Mouse (Mus musculus) ovary, postnatal 10 days (tissue): ENCODE results near the gene Zfp217.
"Not testable (repeated sequence)": the region's sequence is repeated elsewhere in the genome, so short reads cannot be mapped to it uniquely, and the experiment has no call there.

ENCODE experiments used
- DNase-seq: peaks from one replicate; pipeline ENCODE4 v3.0.0; 2022; ENCODE audit warnings: low spot score

Gene Zfp217

GRCm38 (mm10) chr2:170147661-170148153, at the start of gene Zfp217:
Gene Zfp217, minus strand, starts transcription at chr2:170148103.
- DNase-seq = no peak

GRCm38 (mm10) chr2:170195542-170196089, 47.7 kb upstream of the Zfp217 start:
- DNase-seq = no peak

GRCm38 (mm10) chr2:170194845-170195244, 46.9 kb upstream of the Zfp217 start:
- DNase-seq = no peak

- DNase-seq = no peak
These were observed 45.9 kb upstream of the Zfp217 start for GRCm38 (mm10) chr2:170193850-170194249.

GRCm38 (mm10) chr2:170193211-170193610, 45.3 kb upstream of the Zfp217 start:
- no peak for DNase-seq

- no peak for DNase-seq
These were observed 44.8 kb upstream of the Zfp217 start for GRCm38 (mm10) chr2:170192731-170193149.

GRCm38 (mm10) chr2:170188721-170189120, 40.8 kb upstream of the Zfp217 start:
- no peak for DNase-seq

- DNase-seq = no peak
These were observed 37.4 kb upstream of the Zfp217 start for GRCm38 (mm10) chr2:170185137-170185837.

GRCm38 (mm10) chr2:170184175-170184983, 36.5 kb upstream of the Zfp217 start:
- peak; percentile 26 for DNase-seq

- DNase-seq = peak; percentile 36
These were observed 35.9 kb upstream of the Zfp217 start for GRCm38 (mm10) chr2:170183851-170184174.

- no peak for DNase-seq
These were observed 34.0 kb upstream of the Zfp217 start for GRCm38 (mm10) chr2:170181862-170182261.

GRCm38 (mm10) chr2:170180769-170181168, 32.9 kb upstream of the Zfp217 start:
- not testable (repeated sequence) for DNase-seq

- DNase-seq = no peak
These were observed 31.4 kb upstream of the Zfp217 start for GRCm38 (mm10) chr2:170179317-170179716.

- DNase-seq = no peak
These were observed 29.4 kb upstream of the Zfp217 start for GRCm38 (mm10) chr2:170177323-170177722.

- no peak for DNase-seq
These were observed 28.5 kb upstream of the Zfp217 start for GRCm38 (mm10) chr2:170176284-170176926.

GRCm38 (mm10) chr2:170175661-170176150, 27.8 kb upstream of the Zfp217 start:
- no peak for DNase-seq

- DNase-seq = no peak
These were observed 27.3 kb upstream of the Zfp217 start for GRCm38 (mm10) chr2:170175190-170175589.

GRCm38 (mm10) chr2:170169062-170169461, 21.2 kb upstream of the Zfp217 start:
- no peak for DNase-seq

- no peak for DNase-seq
These were observed 17.7 kb upstream of the Zfp217 start for GRCm38 (mm10) chr2:170165649-170166048.

GRCm38 (mm10) chr2:170163671-170164462, 16.0 kb upstream of the Zfp217 start:
- DNase-seq = no peak

GRCm38 (mm10) chr2:170159795-170160568, 12.1 kb upstream of the Zfp217 start:
- no peak for DNase-seq
